Mouse (Mus musculus): Measurements from ENCODE around the gene Negr1. TPM values are rescaled to one million over a fixed set of nuclear protein-coding genes. Genes with fewer than 3 reads are reported as not detected.
A peak's percentile ranks its signal among the peaks of the same experiment; 100 is the strongest.

Gene Negr1
- total and polyA plus RNA-seq, 2 experiments from 2014 or later: 51.2 to 97.4 TPM

- DNase-seq (ENCODE audit: low spot score) (peak; percentile 29), ATAC-seq (peak; percentile 84)
- H3K9me3 ChIP-seq (ENCODE audit: low read length): no peaks in the 10 kb centered on the region
- WGBS: 56% methylated on average over 4 of the region's 4 CpGs
- TF ChIP-seq CTCF (IDR thresholded peaks at IDR 0.05; ENCODE audit: low read depth): no peak
- H3K27ac ChIP-seq: no peak overlapping the region
- H3K9ac ChIP-seq (replicated peaks; ENCODE audit: low read length): no peak overlapping the region
- no peak overlapping the region for H3K4me2 ChIP-seq (ENCODE audit: low read depth, low read length)
- no peaks in the 10 kb centered on the region for H3K4me1 ChIP-seq (ENCODE audit: insufficient read depth, low read length)
- H3K27me3 ChIP-seq (ENCODE audit: insufficient read depth, low read length): no peaks in the 10 kb centered on the region
- H3K4me3 ChIP-seq (ENCODE audit: low read length): no peak overlapping the region
- H3K36me3 ChIP-seq (ENCODE audit: insufficient read depth, low read length): no peaks in the 10 kb centered on the region
These were observed 742.0 kb downstream of the Negr1 start for GRCm38 (mm10) chr3:157303430-157304116.

DNA sequence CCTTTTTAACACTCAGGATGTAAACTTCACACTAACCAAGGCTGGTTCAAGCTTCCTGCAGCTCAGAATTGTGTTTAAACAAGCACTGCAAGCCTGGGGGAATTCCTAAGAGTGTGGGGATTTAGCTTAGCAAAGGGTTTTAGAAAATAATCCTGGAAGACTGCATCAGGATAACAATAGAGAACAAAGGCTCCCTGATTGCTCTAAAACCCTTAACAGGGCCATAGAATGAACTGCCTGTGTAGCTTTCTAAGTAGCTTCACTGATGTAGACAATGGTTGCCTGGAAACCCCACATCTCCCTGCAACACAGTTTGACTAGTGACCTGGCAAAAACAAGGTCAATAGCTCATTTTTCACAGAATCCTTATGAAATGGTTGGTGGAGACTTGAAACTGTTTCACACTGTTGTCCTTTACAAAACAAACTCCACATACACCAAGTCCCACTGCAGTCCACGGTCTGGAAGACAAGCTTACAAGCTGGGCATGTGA lies 759.5 kb downstream of the Negr1 start:
- ATAC-seq (0 out of 2 replicates have a peak, but pooled peaks have one; percentile 45), DNase-seq (ENCODE audit: low spot score) (peak; percentile 31)
- H3K9ac ChIP-seq (replicated peaks; ENCODE audit: low read length): no peak overlapping the region
- no peaks in the 10 kb centered on the region for H3K9me3 ChIP-seq (ENCODE audit: low read length)
- H3K4me3 ChIP-seq (ENCODE audit: low read length): no peak overlapping the region
- no peaks in the 10 kb centered on the region for H3K27me3 ChIP-seq (ENCODE audit: insufficient read depth, low read length)
- no peaks in the 10 kb centered on the region for H3K36me3 ChIP-seq (ENCODE audit: insufficient read depth, low read length)
- H3K4me1 ChIP-seq (ENCODE audit: insufficient read depth, low read length): no peaks in the 10 kb centered on the region
- WGBS: 11% methylated on average over 1 of the region's 1 CpGs
- H3K4me2 ChIP-seq (ENCODE audit: low read depth, low read length): no peak overlapping the region
- H3K27ac ChIP-seq: no peak overlapping the region
- TF ChIP-seq CTCF (IDR thresholded peaks at IDR 0.05; ENCODE audit: low read depth): no peak

DNA sequence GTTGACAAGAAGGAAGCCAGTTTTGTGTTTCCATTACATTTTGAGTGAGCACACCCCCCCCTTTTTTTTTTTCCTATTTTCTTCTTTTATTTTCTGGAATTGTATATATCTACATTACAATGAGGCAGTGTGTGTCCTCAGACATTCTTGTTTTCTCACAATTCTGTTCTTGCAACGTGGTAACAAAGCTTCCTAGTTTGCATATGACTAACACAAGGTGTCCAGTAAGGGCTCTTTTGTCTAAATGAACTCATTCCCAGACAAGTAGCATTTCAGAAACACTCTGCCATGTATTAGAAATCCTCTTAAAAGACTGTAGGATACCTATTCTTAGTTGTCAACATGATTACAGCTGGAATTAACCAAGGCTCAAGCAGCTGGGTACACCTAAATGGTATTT lies 760.2 kb downstream of the Negr1 start:
- 35% methylated on average over 1 of the region's 1 CpGs for WGBS
- DNase-seq (ENCODE audit: low spot score) (no peak), ATAC-seq (no peak)
- Histone ChIP-seq H3K4me1 (ENCODE audit: insufficient read depth, low read length) (no peaks in the 10 kb centered on the region), H3K27ac (no peak overlapping the region), H3K27me3 (ENCODE audit: insufficient read depth, low read length) (no peaks in the 10 kb centered on the region), H3K9ac (replicated peaks; ENCODE audit: low read length) (no peak overlapping the region), H3K9me3 (ENCODE audit: low read length) (no peaks in the 10 kb centered on the region), H3K4me3 (ENCODE audit: low read length) (no peak overlapping the region), H3K4me2 (ENCODE audit: low read depth, low read length) (no peak overlapping the region), H3K36me3 (ENCODE audit: insufficient read depth, low read length) (no peaks in the 10 kb centered on the region)
- no peak for TF ChIP-seq CTCF (IDR thresholded peaks at IDR 0.05; ENCODE audit: low read depth)

DNA sequence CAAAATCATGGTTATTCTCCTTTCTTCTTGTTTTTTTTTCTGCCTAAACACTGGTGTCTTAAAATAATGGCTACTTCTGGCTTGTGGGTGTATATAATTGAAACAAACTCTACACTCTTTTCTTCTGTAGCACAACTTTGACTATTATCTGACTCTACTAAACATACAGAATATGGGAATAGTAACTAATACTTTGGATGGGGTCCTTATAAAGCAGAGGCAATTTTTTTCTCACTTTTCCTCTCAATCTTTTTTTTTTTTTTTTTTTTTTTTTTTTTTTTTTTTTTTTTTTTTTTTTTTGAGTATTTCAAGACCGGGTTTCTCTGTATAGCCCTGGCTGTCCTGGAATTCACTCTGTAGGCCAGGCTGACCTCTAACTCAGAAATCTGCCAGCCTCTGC lies 772.6 kb downstream of the Negr1 start:
- DNase-seq (ENCODE audit: low spot score) (no peak), ATAC-seq (no peak)
- Histone ChIP-seq H3K36me3 (ENCODE audit: insufficient read depth, low read length) (no peaks in the 10 kb centered on the region), H3K9me3 (ENCODE audit: low read length) (no peaks in the 10 kb centered on the region), H3K27ac (no peak overlapping the region), H3K4me2 (ENCODE audit: low read depth, low read length) (no peak overlapping the region), H3K4me3 (ENCODE audit: low read length) (no peak overlapping the region), H3K9ac (replicated peaks; ENCODE audit: low read length) (no peak overlapping the region), H3K27me3 (ENCODE audit: insufficient read depth, low read length) (no peaks in the 10 kb centered on the region), H3K4me1 (ENCODE audit: insufficient read depth, low read length) (no peaks in the 10 kb centered on the region)
- TF ChIP-seq CTCF (IDR thresholded peaks at IDR 0.05; ENCODE audit: low read depth): no peak
- 65% methylated on average over 1 of the region's 1 CpGs for WGBS

- H3K9ac ChIP-seq (replicated peaks; ENCODE audit: low read length): no peak overlapping the region
- no peak overlapping the region for H3K27ac ChIP-seq
- no peak for DNase-seq (ENCODE audit: low spot score)
- WGBS: 37% methylated on average over 2 of the region's 2 CpGs
- TF ChIP-seq CTCF (IDR thresholded peaks at IDR 0.05; ENCODE audit: low read depth): no peak
- no peaks in the 10 kb centered on the region for H3K27me3 ChIP-seq (ENCODE audit: insufficient read depth, low read length)
- H3K9me3 ChIP-seq (ENCODE audit: low read length): no peaks in the 10 kb centered on the region
- no peak overlapping the region for H3K4me2 ChIP-seq (ENCODE audit: low read depth, low read length)
- ATAC-seq: no peak
- H3K4me3 ChIP-seq (ENCODE audit: low read length): no peak overlapping the region
- H3K36me3 ChIP-seq (ENCODE audit: insufficient read depth, low read length): no peaks in the 10 kb centered on the region
- no peaks in the 10 kb centered on the region for H3K4me1 ChIP-seq (ENCODE audit: insufficient read depth, low read length)
These were observed 787.9 kb downstream of the Negr1 start for GRCm38 (mm10) chr3:157349480-157349879.

- 56% methylated on average over 3 of the region's 3 CpGs for WGBS
- H3K9ac ChIP-seq (replicated peaks; ENCODE audit: low read length): no peak overlapping the region
- no peak overlapping the region for H3K4me3 ChIP-seq (ENCODE audit: low read length)
- H3K36me3 ChIP-seq (ENCODE audit: insufficient read depth, low read length): no peaks in the 10 kb centered on the region
- H3K4me1 ChIP-seq (ENCODE audit: insufficient read depth, low read length): no peaks in the 10 kb centered on the region
- no peaks in the 10 kb centered on the region for H3K9me3 ChIP-seq (ENCODE audit: low read length)
- H3K27ac ChIP-seq: no peak overlapping the region
- no peak overlapping the region for H3K4me2 ChIP-seq (ENCODE audit: low read depth, low read length)
- no peaks in the 10 kb centered on the region for H3K27me3 ChIP-seq (ENCODE audit: insufficient read depth, low read length)
- peak; percentile 54 for TF ChIP-seq CTCF (IDR thresholded peaks at IDR 0.05; ENCODE audit: low read depth)
- ATAC-seq (no peak), DNase-seq (ENCODE audit: low spot score) (peak; percentile 52)
These were observed 797.3 kb downstream of the Negr1 start for GRCm38 (mm10) chr3:157358905-157359304.

GRCm38 (mm10) chr3:157359840-157360239 lies 798.2 kb downstream of the Negr1 start:
- no peaks in the 10 kb centered on the region for H3K36me3 ChIP-seq (ENCODE audit: insufficient read depth, low read length)
- no peak for TF ChIP-seq CTCF (IDR thresholded peaks at IDR 0.05; ENCODE audit: low read depth)
- 76% methylated on average over 6 of the region's 6 CpGs for WGBS
- ATAC-seq (no peak), DNase-seq (ENCODE audit: low spot score) (no peak)
- H3K4me3 ChIP-seq (ENCODE audit: low read length): no peak overlapping the region
- H3K4me1 ChIP-seq (ENCODE audit: insufficient read depth, low read length): no peaks in the 10 kb centered on the region
- H3K27ac ChIP-seq: no peak overlapping the region
- H3K27me3 ChIP-seq (ENCODE audit: insufficient read depth, low read length): no peaks in the 10 kb centered on the region
- H3K4me2 ChIP-seq (ENCODE audit: low read depth, low read length): no peak overlapping the region
- no peak overlapping the region for H3K9ac ChIP-seq (replicated peaks; ENCODE audit: low read length)
- no peaks in the 10 kb centered on the region for H3K9me3 ChIP-seq (ENCODE audit: low read length)
